Mouse (Mus musculus) heart, adult 2 months (tissue): ENCODE measurements around the gene Cd300a. TPM values are rescaled to one million over a fixed set of nuclear protein-coding genes. Genes with fewer than 3 reads are reported as not detected.

Experiments
- DNase-seq, 2 experiments: peaks; one replicate each; pipeline ENCODE4 v3.0.0; 2021
- H3K27ac ChIP-seq: fragments of 200-600 bp; 2 replicates; pipeline ENCODE4 v1.8.1; 2022
- H3K27me3 ChIP-seq: fragments of 200-500 bp; 2 replicates; pipeline ENCODE4 v1.6.1; 2012; ENCODE audit warnings: mild to moderate bottlenecking, low read length, inconsistent platforms, mixed read lengths; ENCODE audit not compliant: control insufficient read depth, insufficient read depth
- H3K36me3 ChIP-seq: fragments of 200-500 bp; 2 replicates; pipeline ENCODE4 v1.6.1; 2012; ENCODE audit warnings: low read length, inconsistent platforms; ENCODE audit not compliant: control insufficient read depth, insufficient read depth
- H3K4me1 ChIP-seq: fragments of 200-500 bp; 2 replicates; pipeline ENCODE4 v1.6.1; 2011; ENCODE audit warnings: low read length; ENCODE audit not compliant: control insufficient read depth, insufficient read depth
- H3K4me3 ChIP-seq: fragments of 200-600 bp; 2 replicates; pipeline ENCODE4 v1.8.1; 2022
- H3K79me2 ChIP-seq: fragments of 200-500 bp; replicated peaks from 2 replicates; pipeline ENCODE4 v1.6.1; 2012; ENCODE audit warnings: mild to moderate bottlenecking, inconsistent platforms, low read length, moderate library complexity, mixed read lengths; ENCODE audit not compliant: control insufficient read depth, insufficient read depth
- H3K9ac ChIP-seq: fragments of 200-500 bp; 2 replicates; pipeline ENCODE4 v1.6.1; 2012; ENCODE audit warnings: low read depth, mild to moderate bottlenecking, control low read depth, inconsistent platforms, low read length, mixed read lengths
- CTCF ChIP-seq: fragments of 200-600 bp; IDR thresholded peaks from 2 replicates; pipeline ENCODE4 v1.8.1; 2022; ENCODE audit warnings: antibody characterized with exemption, mild to moderate bottlenecking, moderate library complexity
- EP300 ChIP-seq: fragments of 200-500 bp; IDR thresholded peaks from 2 replicates; pipeline ENCODE4 v1.6.1; 2011; ENCODE audit warnings: low read depth, low read length, control low read depth; ENCODE audit not compliant: insufficient read depth
- POLR2A ChIP-seq: fragments of 200-500 bp; IDR thresholded peaks from 2 replicates; pipeline ENCODE4 v1.6.1; 2011; ENCODE audit warnings: mild to moderate bottlenecking, low read depth, low read length, control low read depth; ENCODE audit not compliant: insufficient read depth
- WGBS: fragments of 180-500 bp; shearing (Covaris S2); methylation state at CpG from one replicate; pipeline ENCODE4 v1.1.7; 2018; 5-methylcytosine and 5-hydroxymethylcytosine counted together
- intact Hi-C: fragments of 180-260 bp; cut with DNase I; formaldehyde crosslinking; loops from one replicate; pipeline ENCODE4 v1.15.1; 2025
- polyA plus RNA-seq: library from polyadenylated mRNA; depleted of rRNA; stranded (reverse); fragments of >200 nt; gene quantifications from 2 replicates; pipeline ENCODE4 v1.2.3, GENCODE M21; 2012
- total RNA-seq, 2 experiments: library from RNA; stranded (reverse); gene quantifications; 2 replicates each; pipeline ENCODE4 v1.2.3; 2021

The Cd300a gene
- total and polyA plus RNA-seq, 3 experiments, result 0.77 to 1.1 (median 0.89) TPM

DNA sequence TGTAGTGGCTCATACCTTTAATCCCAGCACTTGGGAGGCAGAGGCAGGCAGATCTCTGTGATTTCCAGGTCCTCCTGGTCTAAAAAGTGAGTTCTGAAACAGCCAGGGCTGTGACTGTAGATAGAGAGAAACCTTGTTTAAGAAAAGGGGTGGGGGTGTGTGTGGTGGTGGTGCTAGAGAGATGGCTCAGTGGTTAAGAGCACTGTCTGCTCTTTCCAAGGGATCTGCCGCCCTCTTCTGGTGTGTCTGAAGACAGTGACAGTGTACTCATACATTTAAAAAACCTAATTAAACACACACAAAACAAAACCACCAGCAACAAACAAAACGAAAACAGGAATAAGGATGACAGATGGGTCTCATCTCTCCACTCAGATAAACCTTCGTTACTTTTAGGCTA is 27.2 kb upstream of the Cd300a start:
- Histone ChIP-seq H3K4me1 (peaks cover 8% of the 10 kb centered on the region), H3K27me3 (no peaks in the 10 kb centered on the region), H3K27ac (no peak overlapping the region), H3K9ac (no peak overlapping the region), H3K79me2 (no peaks in the 10 kb centered on the region), H3K36me3 (no peaks in the 10 kb centered on the region), H3K4me3 (no peak overlapping the region)
- intact Hi-C loops, result no loop called here
- 88% methylated on average over 3 of the region's 3 CpGs for WGBS
- no peak for DNase-seq
- TF ChIP-seq CTCF (peak; percentile 15; the same call in 1 of the 2 replicates), POLR2A (no peak)

DNA sequence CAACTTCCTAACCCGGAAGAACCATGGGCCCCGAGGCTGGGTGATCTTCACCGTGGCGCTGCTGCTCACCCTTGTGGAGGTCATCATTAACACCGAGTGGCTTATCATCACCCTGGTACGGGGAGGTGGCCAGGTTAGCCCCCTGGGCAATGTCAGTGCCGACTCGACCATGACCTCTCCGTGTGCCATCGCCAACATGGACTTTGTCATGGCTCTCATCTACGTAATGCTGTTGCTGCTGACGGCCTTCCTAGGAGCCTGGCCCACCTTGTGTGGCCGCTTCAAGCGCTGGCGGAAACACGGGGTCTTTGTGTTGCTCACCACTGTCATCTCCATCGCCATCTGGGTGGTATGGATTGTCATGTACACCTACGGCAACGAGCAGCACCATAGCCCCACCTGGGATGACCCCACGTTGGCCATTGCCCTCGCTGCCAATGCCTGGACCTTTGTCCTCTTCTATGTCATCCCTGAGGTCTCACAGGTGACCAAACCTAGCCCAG is 25.9 kb upstream of the Cd300a start:
- H3K27ac ChIP-seq, result no peak overlapping the region
- TF ChIP-seq POLR2A (no peak), EP300 (no peak), CTCF (no peak)
- intact Hi-C loops, result no loop called here
- WGBS, result 90% methylated on average over 21 of the region's 21 CpGs
- H3K36me3 ChIP-seq, result no peaks in the 10 kb centered on the region
- no peaks in the 10 kb centered on the region for H3K79me2 ChIP-seq
- H3K4me1 ChIP-seq, result peaks cover 11% of the 10 kb centered on the region
- no peak overlapping the region for H3K9ac ChIP-seq
- H3K27me3 ChIP-seq, result no peaks in the 10 kb centered on the region
- no peak for DNase-seq
- H3K4me3 ChIP-seq, result no peak overlapping the region

DNA sequence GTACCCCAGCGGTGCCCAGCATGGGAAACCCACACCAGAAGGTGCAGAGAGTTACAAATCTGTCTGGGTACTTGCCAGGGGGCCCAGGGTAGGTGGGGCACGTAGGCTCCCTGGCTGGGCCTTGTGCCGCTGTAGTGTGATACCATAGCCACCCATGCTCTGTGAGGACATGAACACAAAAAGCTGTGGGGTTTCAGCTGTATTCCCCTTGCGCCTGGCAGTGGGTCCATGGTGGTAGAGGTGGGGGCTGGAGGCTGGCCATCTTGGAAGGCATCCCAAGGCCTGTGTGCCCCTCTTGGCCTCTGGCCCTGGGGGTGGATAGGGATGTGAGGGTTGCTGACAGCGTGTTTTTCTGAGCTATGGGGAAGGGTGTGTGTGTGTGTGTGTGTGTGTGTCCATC is 23.8 kb upstream of the Cd300a start:
- no peaks in the 10 kb centered on the region for H3K27me3 ChIP-seq
- H3K79me2 ChIP-seq, result no peaks in the 10 kb centered on the region
- peaks cover 11% of the 10 kb centered on the region for H3K4me1 ChIP-seq
- DNase-seq, result no peak
- H3K36me3 ChIP-seq, result no peaks in the 10 kb centered on the region
- 72% methylated on average over 5 of the region's 5 CpGs for WGBS
- peak overlapping the region; percentile 17 for H3K27ac ChIP-seq
- TF ChIP-seq EP300 (no peak), POLR2A (no peak), CTCF (no peak)
- no peak overlapping the region for H3K4me3 ChIP-seq
- intact Hi-C loops, result no loop called here
- no peak overlapping the region for H3K9ac ChIP-seq

DNA sequence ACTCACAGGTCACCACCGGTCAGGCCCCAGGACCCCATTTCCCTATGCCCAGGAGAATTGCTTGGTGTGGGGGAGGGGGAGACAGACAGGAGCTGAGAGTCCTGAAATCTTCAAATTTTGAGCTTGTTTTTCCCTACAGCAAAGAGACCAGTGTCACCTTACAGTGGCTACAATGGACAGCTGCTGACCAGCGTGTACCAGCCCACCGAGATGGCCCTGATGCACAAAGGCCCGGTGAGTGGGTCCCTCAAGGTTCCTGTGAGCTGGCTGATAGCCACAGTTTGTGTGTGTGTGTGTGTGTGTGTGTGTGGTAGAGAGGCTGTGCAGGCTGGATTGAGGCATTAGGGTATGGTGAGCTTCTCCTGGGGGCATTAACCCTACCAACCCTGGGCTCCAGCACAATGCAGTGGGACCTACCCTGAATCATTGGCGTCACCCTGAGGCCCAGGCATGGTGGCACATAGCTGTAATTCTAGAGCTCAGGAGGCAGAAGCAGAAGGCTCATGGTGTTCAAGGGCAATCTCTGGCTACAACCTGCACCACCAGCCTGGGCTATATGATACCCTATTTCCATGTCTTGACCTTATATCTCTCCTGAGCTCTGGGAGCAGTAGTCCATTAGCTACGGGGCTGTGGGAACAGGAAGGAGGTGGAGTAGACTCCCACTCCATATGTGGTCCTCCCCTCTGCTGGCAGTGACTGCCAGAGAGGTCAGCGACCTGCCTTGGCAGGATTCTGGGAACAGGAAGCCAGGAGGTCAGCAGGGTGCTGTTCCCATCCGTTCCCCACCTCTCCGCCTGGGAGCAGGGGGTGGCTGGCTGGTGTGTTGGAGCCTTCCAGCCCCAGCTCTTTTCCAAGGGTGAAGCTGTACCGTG is 23.1 kb upstream of the Cd300a start:
- 41% methylated on average over 10 of the region's 10 CpGs for WGBS
- DNase-seq, result peak; percentile 72 to 74
- intact Hi-C loops, result no loop called here

DNA sequence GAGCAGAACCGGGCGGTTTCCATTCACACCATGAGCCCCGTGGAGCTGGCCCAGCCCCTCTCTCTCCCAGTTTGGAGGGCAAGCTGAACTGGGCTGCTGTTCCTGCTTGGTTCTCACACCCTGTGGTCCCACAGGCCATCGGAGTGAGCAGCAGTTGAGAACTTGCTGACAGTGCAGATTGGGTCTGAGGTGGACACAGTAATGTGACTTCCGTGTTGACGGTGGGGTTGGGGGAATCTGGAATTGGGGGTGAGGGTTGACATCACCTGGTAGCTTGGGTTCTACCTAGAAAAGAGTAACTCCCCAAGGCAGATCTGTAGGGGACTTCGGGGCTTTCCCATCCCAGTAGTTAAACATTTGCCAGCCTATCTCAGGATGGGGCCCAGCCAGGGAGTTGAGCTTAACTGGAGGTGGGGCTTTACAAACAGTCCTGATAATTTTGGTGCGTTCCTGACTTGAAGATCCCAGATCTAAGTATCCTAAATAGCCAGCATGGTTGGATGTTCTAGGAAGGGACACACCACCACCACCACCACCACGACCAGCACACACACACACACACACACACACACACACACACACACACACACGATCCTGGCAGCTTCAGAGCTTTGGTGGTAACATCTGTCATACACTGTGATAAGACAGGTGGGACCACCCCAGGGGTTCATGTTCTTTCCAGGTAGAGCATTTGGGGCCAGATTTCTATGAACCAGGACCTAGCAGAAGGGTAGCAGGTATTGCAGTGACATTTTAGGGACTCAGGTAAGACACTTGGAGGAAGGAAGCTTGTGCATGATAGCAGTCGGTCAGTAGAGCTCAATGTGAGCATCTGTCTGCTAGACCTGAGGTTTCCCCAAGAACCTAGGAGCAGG is 22.2 kb upstream of the Cd300a start:
- Histone ChIP-seq H3K4me3 (no peak overlapping the region), H3K4me1 (peaks cover 11% of the 10 kb centered on the region), H3K27ac (peak overlapping the region; percentile 58), H3K36me3 (no peaks in the 10 kb centered on the region), H3K79me2 (no peaks in the 10 kb centered on the region), H3K9ac (no peak overlapping the region), H3K27me3 (no peaks in the 10 kb centered on the region)
- DNase-seq, result no peak
- intact Hi-C loops, result no loop called here
- WGBS, result 30% methylated on average over 11 of the region's 11 CpGs
- TF ChIP-seq CTCF (no peak), POLR2A (no peak), EP300 (no peak)

More for the DNA sequence above, 23.1 kb upstream of the Cd300a start:
- H3K36me3 ChIP-seq, result no peaks in the 10 kb centered on the region
- TF ChIP-seq CTCF, result no peak
- TF ChIP-seq EP300, result no peak
- TF ChIP-seq POLR2A, result no peak
- peak overlapping the region; percentile 58 for H3K27ac ChIP-seq
- no peaks in the 10 kb centered on the region for H3K79me2 ChIP-seq
- peaks cover 11% of the 10 kb centered on the region for H3K4me1 ChIP-seq
- no peak overlapping the region for H3K9ac ChIP-seq
- no peaks in the 10 kb centered on the region for H3K27me3 ChIP-seq
- no peak overlapping the region for H3K4me3 ChIP-seq
